In genomic region chr10:59899341-59900173, GRCm38 (mm10) we compare ENCODE assay signal across 8 mouse cellular contexts. TPM values are rescaled to one million over a fixed set of nuclear protein-coding genes. Genes with fewer than 3 reads are reported as not detected.
DNase-seq lines count a peak whose midpoint lies in the region; ATAC-seq lines count a peak whose summit lies in the region.

No protein-coding gene starts in this region.

- peaks cover 40% of the 10 kb centered on the region for H3K4me1 ChIP-seq in hindbrain, embryonic 11.5 days (replicated peaks; ENCODE audit: control insufficient read depth, insufficient read depth, low read length)

- no peaks in the 10 kb centered on the region for H3K36me3 ChIP-seq in hindbrain, embryonic 11.5 days (ENCODE audit: control insufficient read depth, insufficient read depth, low read length)

- H3K9ac ChIP-seq in hindbrain, embryonic 11.5 days (ENCODE audit: low read depth, low read length): peak overlapping the region; percentile 54

- 7% methylated on average over 21 of the region's 21 CpGs for WGBS in hindbrain, embryonic 11.5 days

- DNase-seq in Muller cell, postnatal 12 days (ENCODE audit: inconsistent ontology term): peak; percentile 99
- peak; percentile 84 for DNase-seq in cerebellum, adult 8-10 months
- peak; percentile 85 for DNase-seq in hindbrain, embryonic 11.5 days (ENCODE audit: low spot score)
- DNase-seq in layer of hippocampus, postnatal 14 days (ENCODE audit: low spot score in 2 of 2): peak; percentile 92 to 96
- peak; percentile 94 for DNase-seq in lung, postnatal 10 days
- peak; percentile 97 for DNase-seq in retina, postnatal 1 day
- DNase-seq in thymus, postnatal 4 days: peak; percentile 89

- no peak overlapping the region for H3K4me3 ChIP-seq in hindbrain, embryonic 11.5 days (ENCODE audit: low read depth, low read length)

- peak overlapping the region; percentile 39 for H3K4me2 ChIP-seq in hindbrain, embryonic 11.5 days (replicated peaks; ENCODE audit: low read depth, low read length)

- ATAC-seq in frontal cortex, adult (ENCODE audit: low TSS enrichment): peak; percentile 66
- ATAC-seq in hindbrain, embryonic 11.5 days (ENCODE audit: low FRiP score): peak; percentile 92

- no peaks in the 10 kb centered on the region for H3K9me3 ChIP-seq in hindbrain, embryonic 11.5 days (ENCODE audit: control insufficient read depth, low read length)

- peak overlapping the region; percentile 99 for H3K27ac ChIP-seq in hindbrain, embryonic 11.5 days (ENCODE audit: low read depth, low read length)

- peaks cover 2% of the 10 kb centered on the region; the same call in 1 of the 2 replicates for H3K27me3 ChIP-seq in hindbrain, embryonic 11.5 days (ENCODE audit: control insufficient read depth, insufficient read depth, low read length)

RNA-seq across cellular contexts. Expression of gene Dnajb12, which starts 20.2 kb away (rescaled TPM):
- polyA plus RNA-seq in hindbrain, embryonic 11.5 days (2014; fragmentation: Nextera tagmentation; extraction: Ambion mirVana): 22.0 and 22.6 TPM in 2 replicates
- total RNA-seq in layer of hippocampus, postnatal 14 days (2021): 10 to 100 TPM; 48.0 to 50.1 TPM

RNA-seq across cellular contexts. Expression of gene Ddit4, which starts 52.1 kb away (rescaled TPM):
- 4.6 and 5.5 TPM in 2 replicates for polyA plus RNA-seq in hindbrain, embryonic 11.5 days (2014; fragmentation: Nextera tagmentation; extraction: Ambion mirVana)
- total RNA-seq in layer of hippocampus, postnatal 14 days (2021): 100 to 1,000 TPM in 1 of 2 experiments, 10 to 100 TPM in 1; 99.5 to 106 TPM
